Mouse (Mus musculus) limb, embryonic 13.5 days (tissue): ENCODE measurements at regions not wholly inside any gene's neighbourhood (a gene's known extent, or its start where the extent isn't known, plus 50 kb on each side); places are given as distances from the start of the nearest gene placed in this dataset.

Experiments
- ATAC-seq: fragments of 200-750 bp; cut with Nextera tagmentation; 2 replicates; pipeline ENCODE4 v1.8.0; 2017; ENCODE audit warnings: low read depth, moderate number of reproducible peaks, moderate TSS enrichment; ENCODE audit not compliant: low FRiP score
- H3K27ac ChIP-seq: fragments of 300-500 bp; sonication (generic); 2 replicates; pipeline ENCODE4 v1.5.1; 2015; ENCODE audit warnings: inconsistent platforms, mild to moderate bottlenecking, moderate library complexity
- H3K27me3 ChIP-seq: fragments of 300-500 bp; sonication (generic); 2 replicates; pipeline ENCODE4 v1.6.1; 2015; ENCODE audit warnings: mild to moderate bottlenecking, inconsistent platforms
- H3K36me3 ChIP-seq: fragments of 300-500 bp; sonication (generic); 2 replicates; pipeline ENCODE4 v1.6.1; 2015; ENCODE audit warnings: inconsistent platforms, mild to moderate bottlenecking, moderate library complexity
- H3K4me1 ChIP-seq: fragments of 300-500 bp; sonication (generic); 2 replicates; pipeline ENCODE4 v1.6.1; 2015; ENCODE audit warnings: inconsistent platforms
- H3K4me2 ChIP-seq: fragments of 300-500 bp; sonication (generic); replicated peaks from 2 replicates; pipeline ENCODE4 v1.6.1; 2015; ENCODE audit warnings: inconsistent platforms, mild to moderate bottlenecking, moderate library complexity
- H3K4me3 ChIP-seq: fragments of 300-500 bp; sonication (generic); 2 replicates; pipeline ENCODE4 v1.5.1; 2015; ENCODE audit warnings: moderate library complexity, mild to moderate bottlenecking, inconsistent platforms
- H3K9ac ChIP-seq: fragments of 300-500 bp; sonication (generic); 2 replicates; pipeline ENCODE4 v1.6.1; 2015; ENCODE audit warnings: mild to moderate bottlenecking, inconsistent platforms
- H3K9me3 ChIP-seq: fragments of 300-500 bp; sonication (generic); 2 replicates; pipeline ENCODE4 v1.6.1; 2016; ENCODE audit warnings: inconsistent platforms
- WGBS: fragments of 180-500 bp; shearing (Covaris S2); methylation state at CpG from one replicate; pipeline ENCODE4 v1.1.7; 2015; 5-methylcytosine and 5-hydroxymethylcytosine counted together

GRCm38 (mm10) chr1:82038171-82038570, 194.7 kb upstream of the Gm9747 start:
- no peak for ATAC-seq
- Histone ChIP-seq H3K4me3 (no peak overlapping the region), H3K4me1 (0 out of 2 replicates have a peak, but pooled peaks cover 2% of the 10 kb centered on the region), H3K9me3 (no peaks in the 10 kb centered on the region), H3K36me3 (no peaks in the 10 kb centered on the region), H3K4me2 (no peak overlapping the region), H3K27ac (no peak overlapping the region), H3K9ac (no peak overlapping the region), H3K27me3 (no peaks in the 10 kb centered on the region)
- WGBS: 77% methylated on average over 4 of the region's 4 CpGs

- Histone ChIP-seq H3K36me3 (no peaks in the 10 kb centered on the region), H3K27ac (no peak overlapping the region), H3K4me2 (no peak overlapping the region), H3K9ac (no peak overlapping the region), H3K27me3 (no peaks in the 10 kb centered on the region), H3K4me3 (no peak overlapping the region), H3K4me1 (0 out of 2 replicates have a peak, but pooled peaks cover 2% of the 10 kb centered on the region), H3K9me3 (no peaks in the 10 kb centered on the region)
- ATAC-seq: no peak
- WGBS: 79% methylated on average over 1 of the region's 1 CpGs
Measured at GRCm38 (mm10) chr1:82038698-82039097, 194.2 kb upstream of the Gm9747 start.

GRCm38 (mm10) chr1:82041286-82042050, 191.4 kb upstream of the Gm9747 start:
- WGBS: 54% methylated on average over 3 of the region's 3 CpGs

GRCm38 (mm10) chr1:82042051-82042432, 190.9 kb upstream of the Gm9747 start:
- WGBS: 26% methylated on average over 2 of the region's 2 CpGs
- Histone ChIP-seq H3K4me2 (no peak overlapping the region), H3K36me3 (no peaks in the 10 kb centered on the region), H3K27me3 (no peaks in the 10 kb centered on the region), H3K4me3 (no peak overlapping the region), H3K9ac (no peak overlapping the region), H3K9me3 (no peaks in the 10 kb centered on the region), H3K4me1 (0 out of 2 replicates have a peak, but pooled peaks cover 2% of the 10 kb centered on the region), H3K27ac (no peak overlapping the region)
- no peak for ATAC-seq

More at GRCm38 (mm10) chr1:82041286-82042050, 191.4 kb upstream of the Gm9747 start:
- H3K9ac ChIP-seq: no peak overlapping the region
- ATAC-seq: no peak
- H3K4me1 ChIP-seq: 0 out of 2 replicates have a peak, but pooled peaks cover 2% of the 10 kb centered on the region
- H3K4me2 ChIP-seq: no peak overlapping the region
- no peak overlapping the region for H3K27ac ChIP-seq
- H3K4me3 ChIP-seq: no peak overlapping the region
- H3K9me3 ChIP-seq: no peaks in the 10 kb centered on the region
- H3K36me3 ChIP-seq: no peaks in the 10 kb centered on the region
- H3K27me3 ChIP-seq: no peaks in the 10 kb centered on the region

- no peaks in the 10 kb centered on the region for H3K27me3 ChIP-seq
- no peak overlapping the region for H3K27ac ChIP-seq
- no peaks in the 10 kb centered on the region for H3K36me3 ChIP-seq
- no peaks in the 10 kb centered on the region for H3K9me3 ChIP-seq
- WGBS: 42% methylated on average over 3 of the region's 3 CpGs
- 0 out of 2 replicates have a peak, but pooled peaks cover 2% of the 10 kb centered on the region for H3K4me1 ChIP-seq
- ATAC-seq: no peak
- no peak overlapping the region for H3K9ac ChIP-seq
- no peak overlapping the region for H3K4me2 ChIP-seq
- H3K4me3 ChIP-seq: no peak overlapping the region
Measured at GRCm38 (mm10) chr1:82042527-82042926, 190.4 kb upstream of the Gm9747 start.

- H3K9me3 ChIP-seq: no peaks in the 10 kb centered on the region
- H3K9ac ChIP-seq: no peak overlapping the region
- no peak for ATAC-seq
- no peak overlapping the region for H3K27ac ChIP-seq
- no peaks in the 10 kb centered on the region for H3K27me3 ChIP-seq
- no peak overlapping the region for H3K4me3 ChIP-seq
- H3K36me3 ChIP-seq: no peaks in the 10 kb centered on the region
- H3K4me2 ChIP-seq: no peak overlapping the region
- no peaks in the 10 kb centered on the region for H3K4me1 ChIP-seq
- WGBS: 84% methylated on average over 6 of the region's 6 CpGs
Measured at GRCm38 (mm10) chr1:82066291-82066690, 166.6 kb upstream of the Gm9747 start.

GRCm38 (mm10) chr1:82068571-82068970, 164.3 kb upstream of the Gm9747 start:
- no peaks in the 10 kb centered on the region for H3K27me3 ChIP-seq
- H3K4me3 ChIP-seq: no peak overlapping the region
- H3K9ac ChIP-seq: no peak overlapping the region
- no peaks in the 10 kb centered on the region for H3K36me3 ChIP-seq
- H3K9me3 ChIP-seq: no peaks in the 10 kb centered on the region
- no peak overlapping the region for H3K4me2 ChIP-seq
- no peak overlapping the region for H3K27ac ChIP-seq
- no peak for ATAC-seq
- WGBS: 90% methylated on average over 4 of the region's 4 CpGs
- no peaks in the 10 kb centered on the region for H3K4me1 ChIP-seq

GRCm38 (mm10) chr1:82070181-82071109, 162.5 kb upstream of the Gm9747 start:
- Histone ChIP-seq H3K4me2 (no peak overlapping the region), H3K27ac (no peak overlapping the region), H3K27me3 (no peaks in the 10 kb centered on the region), H3K4me3 (no peak overlapping the region), H3K9me3 (no peaks in the 10 kb centered on the region), H3K36me3 (no peaks in the 10 kb centered on the region), H3K4me1 (no peaks in the 10 kb centered on the region), H3K9ac (no peak overlapping the region)
- 80% methylated on average over 9 of the region's 9 CpGs for WGBS
- ATAC-seq: no peak

GRCm38 (mm10) chr1:82089136-82089839, 143.6 kb upstream of the Gm9747 start:
- Histone ChIP-seq H3K4me1 (no peaks in the 10 kb centered on the region), H3K4me3 (no peak overlapping the region), H3K36me3 (no peaks in the 10 kb centered on the region), H3K27ac (no peak overlapping the region), H3K9ac (no peak overlapping the region), H3K27me3 (no peaks in the 10 kb centered on the region), H3K9me3 (no peaks in the 10 kb centered on the region), H3K4me2 (no peak overlapping the region)
- ATAC-seq: no peak
- WGBS: 75% methylated on average over 6 of the region's 6 CpGs

GRCm38 (mm10) chr1:82095101-82095500, 137.8 kb upstream of the Gm9747 start:
- Histone ChIP-seq H3K4me1 (no peaks in the 10 kb centered on the region), H3K27ac (no peak overlapping the region), H3K36me3 (no peaks in the 10 kb centered on the region), H3K9ac (no peak overlapping the region), H3K9me3 (no peaks in the 10 kb centered on the region), H3K4me2 (no peak overlapping the region), H3K4me3 (no peak overlapping the region), H3K27me3 (no peaks in the 10 kb centered on the region)
- ATAC-seq: no peak
- WGBS: 94% methylated on average over 2 of the region's 2 CpGs

- no peak overlapping the region for H3K4me2 ChIP-seq
- H3K27ac ChIP-seq: no peak overlapping the region
- no peak overlapping the region for H3K4me3 ChIP-seq
- 83% methylated on average over 5 of the region's 5 CpGs for WGBS
- H3K4me1 ChIP-seq: no peaks in the 10 kb centered on the region
- H3K36me3 ChIP-seq: no peaks in the 10 kb centered on the region
- no peak overlapping the region for H3K9ac ChIP-seq
- H3K9me3 ChIP-seq: peaks cover 4% of the 10 kb centered on the region; the same call in 1 of the 2 replicates
- ATAC-seq: no peak
- no peaks in the 10 kb centered on the region for H3K27me3 ChIP-seq
Measured at GRCm38 (mm10) chr1:82106756-82107155, 126.2 kb upstream of the Gm9747 start.
